8 mouse cellular contexts compared by ENCODE assay signal in genomic region chr9:24773669-24774068, GRCm38 (mm10). TPM values are rescaled to one million over a fixed set of nuclear protein-coding genes. Genes with fewer than 3 reads are reported as not detected.
DNase-seq lines count a peak whose midpoint lies in the region; ATAC-seq and TF ChIP-seq lines count a peak whose summit lies in the region.

No protein-coding gene starts in this region.

- H3K27me3 ChIP-seq in testis, adult 2 months (ENCODE audit: control insufficient read depth, insufficient read depth, low read length) = peaks cover 2% of the 10 kb centered on the region
- peaks cover 91% of the 10 kb centered on the region for H3K27me3 ChIP-seq in liver, embryonic 11.5 days (replicated peaks; ENCODE audit: control insufficient read depth, insufficient read depth, low read length)
- peaks cover 41% of the 10 kb centered on the region for H3K27me3 ChIP-seq in stomach, postnatal 0 days (ENCODE audit: control insufficient read depth, insufficient read depth, low read length)

- no peak overlapping the region for H3K27ac ChIP-seq in testis, adult 2 months (ENCODE audit: control insufficient read depth, insufficient read depth, low read depth, low read length)
- peak overlapping the region; percentile 35 for H3K27ac ChIP-seq in liver, embryonic 11.5 days (ENCODE audit: low read depth, low read length)
- H3K27ac ChIP-seq in stomach, postnatal 0 days (replicated peaks) = no peak overlapping the region

- TF ChIP-seq POLR2A in testis, adult 2 months (IDR thresholded peaks at IDR 0.05; ENCODE audit: control insufficient read depth, low read depth, low read length) = no peak

- TF ChIP-seq EP300 in stomach, postnatal 0 days (optimal IDR thresholded peaks at IDR 0.05) = no peak

- peak overlapping the region; percentile 55 for H3K9ac ChIP-seq in liver, embryonic 11.5 days (ENCODE audit: low read depth, low read length)
- H3K9ac ChIP-seq in stomach, postnatal 0 days (ENCODE audit: low read length) = no peak overlapping the region

- no peaks in the 10 kb centered on the region for H3K36me3 ChIP-seq in testis, adult 2 months (ENCODE audit: control insufficient read depth, insufficient read depth, low read length)
- H3K36me3 ChIP-seq in liver, embryonic 11.5 days (ENCODE audit: control insufficient read depth, insufficient read depth, low read length) = no peaks in the 10 kb centered on the region
- no peaks in the 10 kb centered on the region for H3K36me3 ChIP-seq in stomach, postnatal 0 days (ENCODE audit: control insufficient read depth, insufficient read depth, low read length)

- no peaks in the 10 kb centered on the region for H3K9me3 ChIP-seq in liver, embryonic 11.5 days (ENCODE audit: control insufficient read depth, low read length)
- no peaks in the 10 kb centered on the region for H3K9me3 ChIP-seq in stomach, postnatal 0 days (ENCODE audit: control insufficient read depth, low read length)

- H3K4me2 ChIP-seq in liver, embryonic 11.5 days = peak overlapping the region; percentile 59
- H3K4me2 ChIP-seq in stomach, postnatal 0 days (replicated peaks; ENCODE audit: low read depth) = peak overlapping the region; percentile 43

- no peak for TF ChIP-seq CTCF in testis, adult 2 months (IDR thresholded peaks at IDR 0.05; ENCODE audit: control insufficient read depth, insufficient read depth, insufficient replicate concordance, low read depth, low read length)
- no peak for TF ChIP-seq CTCF in stomach, postnatal 0 days (IDR thresholded peaks at IDR 0.05; ENCODE audit: low read depth)

- ATAC-seq in liver, embryonic 11.5 days (replicated peaks; ENCODE audit: low FRiP score) = no peak
- no peak for ATAC-seq in stomach, postnatal 0 days (ENCODE audit: low FRiP score, low TSS enrichment)

- DNase-seq in cerebellum, postnatal 10 days = peak; percentile 13 to 32
- DNase-seq in cerebellum, adult 11 months = no peak
- no peak for DNase-seq in testis, postnatal 14 days (ENCODE audit: low spot score)
- DNase-seq in liver, embryonic 11.5 days (ENCODE audit: low spot score) = peak; percentile 64
- DNase-seq in stomach, postnatal 0 days (ENCODE audit: low spot score) = no peak
- no peak for DNase-seq in adrenal gland, postnatal 4 days (ENCODE audit: low spot score in 2 of 2)
- no peak for DNase-seq in spleen, postnatal 10 days (ENCODE audit: low spot score in 2 of 2)

- peaks cover 28% of the 10 kb centered on the region for H3K4me1 ChIP-seq in testis, adult 2 months (ENCODE audit: control insufficient read depth, insufficient read depth, low read length)
- H3K4me1 ChIP-seq in liver, embryonic 11.5 days (replicated peaks; ENCODE audit: control insufficient read depth, insufficient read depth, low read length) = no peaks in the 10 kb centered on the region; the same call in 1 of the 2 replicates
- H3K4me1 ChIP-seq in stomach, postnatal 0 days (replicated peaks; ENCODE audit: control insufficient read depth, insufficient read depth) = no peaks in the 10 kb centered on the region

- H3K4me3 ChIP-seq in testis, adult 2 months (ENCODE audit: control insufficient read depth, low read depth, low read length) = peak overlapping the region; percentile 9; the same call in 1 of the 2 replicates
- peak overlapping the region; percentile 47 for H3K4me3 ChIP-seq in liver, embryonic 11.5 days (ENCODE audit: low read depth, low read length)
- peak overlapping the region; percentile 25 for H3K4me3 ChIP-seq in stomach, postnatal 0 days (ENCODE audit: low read depth, low read length)

- WGBS in liver, embryonic 11.5 days = 2% methylated on average over 19 of the region's 19 CpGs
- 2% methylated on average over 19 of the region's 19 CpGs for WGBS in stomach, postnatal 0 days

RNA-seq across cellular contexts. Expression of gene Tbx20, which starts 0.4 kb away (rescaled TPM):
- 0.01 TPM in 2 replicates for polyA plus RNA-seq in testis, adult 2 months (2012; rRNA removed)
- polyA plus RNA-seq in liver, embryonic 11.5 days (2014; fragmentation: Nextera tagmentation; extraction: Ambion mirVana) = 2.1 and 3.4 TPM in 2 replicates
- 0.08 TPM in 1 of 2 replicates, not detected in the other for polyA plus RNA-seq in stomach, postnatal 0 days (2015; fragmentation: Nextera tagmentation; extraction: Ambion mirVana)
- 10 to 100 TPM; 27.4 to 27.7 TPM for total RNA-seq in adrenal gland, postnatal 4 days (2021)

Comparison
In these comparisons a context has a peak if more than half of its experiments do, and no peak if none do; other contexts are left out.
1. DNase-seq: peak in cerebellum, postnatal 10 days (2 of 2) and liver, embryonic 11.5 days (single experiment); none in cerebellum, adult 11 months (single experiment), testis, postnatal 14 days (single experiment), stomach, postnatal 0 days (single experiment), adrenal gland, postnatal 4 days (0 of 2) and spleen, postnatal 10 days (0 of 2).
2. Peak in every context shown above with its lines, with median percentiles within 50 percentile points of each other: H3K4me3 ChIP-seq.